Mouse (Mus musculus) cerebellum, adult 2 months (tissue): ENCODE results near the gene Snd1. TPM values are rescaled to one million over a fixed set of nuclear protein-coding genes. Genes with fewer than 3 reads are reported as not detected.

Source experiments
- DNase-seq, 2 experiments: peaks; one replicate each; pipeline ENCODE4 v3.0.0; 2021
- H3K27ac ChIP-seq: fragments of 200-500 bp; 2 replicates; pipeline ENCODE4 v1.5.1; 2012; ENCODE audit warnings: low read length, control low read depth, inconsistent platforms; ENCODE audit not compliant: insufficient read depth
- H3K27me3 ChIP-seq: fragments of 200-500 bp; 2 replicates; pipeline ENCODE4 v1.6.1; 2012; ENCODE audit warnings: inconsistent platforms, mild to moderate bottlenecking, low read length, moderate library complexity; ENCODE audit not compliant: control insufficient read depth, insufficient read depth
- H3K4me1 ChIP-seq: fragments of 200-500 bp; 2 replicates; pipeline ENCODE4 v1.6.1; 2011; ENCODE audit warnings: low read length; ENCODE audit not compliant: control insufficient read depth, insufficient read depth
- H3K4me3 ChIP-seq: fragments of 200-500 bp; replicated peaks from 2 replicates; pipeline ENCODE3; 2011; ENCODE audit warnings: mild to moderate bottlenecking, low read depth, low read length, control low read depth; ENCODE audit not compliant: insufficient read depth
- CTCF ChIP-seq: fragments of 200-500 bp; IDR thresholded peaks from 2 replicates; pipeline ENCODE4 v1.5.1; 2011; ENCODE audit warnings: low read depth, mild to moderate bottlenecking, control low read depth, low read length, moderate library complexity, borderline replicate concordance; ENCODE audit not compliant: insufficient read depth
- POLR2A ChIP-seq: fragments of 200-500 bp; IDR thresholded peaks from 2 replicates; pipeline ENCODE4 v1.6.1; 2011; ENCODE audit warnings: low read length, control low read depth, borderline replicate concordance; ENCODE audit not compliant: insufficient read depth
- WGBS: fragments of 180-500 bp; shearing (Covaris S2); methylation state at CpG from one replicate; pipeline ENCODE4 v1.1.7; 2018; 5-methylcytosine and 5-hydroxymethylcytosine counted together
- polyA plus RNA-seq: library from polyadenylated mRNA; depleted of rRNA; stranded (reverse); fragments of >200 nt; gene quantifications from 2 replicates; pipeline ENCODE4 v1.2.3, GENCODE M21; 2012

Gene Snd1
- polyA plus RNA-seq, 1 experiment = 57.0 TPM

GRCm38 (mm10) chr6:28685745-28686144 is 210.8 kb downstream of the Snd1 start:
- H3K27ac ChIP-seq = no peak overlapping the region
- no peak overlapping the region for H3K4me3 ChIP-seq
- peaks cover 7% of the 10 kb centered on the region; the same call in 1 of the 2 replicates for H3K4me1 ChIP-seq
- no peaks in the 10 kb centered on the region for H3K27me3 ChIP-seq
- no peak for DNase-seq
- 71% methylated on average over 5 of the region's 5 CpGs for WGBS
- TF ChIP-seq CTCF = no peak
- no peak for TF ChIP-seq POLR2A

GRCm38 (mm10) chr6:28687776-28688175 is 212.8 kb downstream of the Snd1 start:
- 66% methylated on average over 5 of the region's 5 CpGs for WGBS
- H3K27me3 ChIP-seq = no peaks in the 10 kb centered on the region
- no peak overlapping the region for H3K27ac ChIP-seq
- no peak for DNase-seq
- H3K4me1 ChIP-seq = peaks cover 5% of the 10 kb centered on the region; the same call in 1 of the 2 replicates
- no peak for TF ChIP-seq CTCF
- TF ChIP-seq POLR2A = no peak
- no peak overlapping the region for H3K4me3 ChIP-seq

- no peaks in the 10 kb centered on the region for H3K4me1 ChIP-seq
- TF ChIP-seq POLR2A (no peak), CTCF (no peak)
- H3K27me3 ChIP-seq = no peaks in the 10 kb centered on the region
- no peak for DNase-seq
- H3K4me3 ChIP-seq = no peak overlapping the region
- H3K27ac ChIP-seq = no peak overlapping the region
Observed at GRCm38 (mm10) chr6:28692659-28693058, 217.7 kb downstream of the Snd1 start.

GRCm38 (mm10) chr6:28697214-28697613 is 222.3 kb downstream of the Snd1 start:
- TF ChIP-seq CTCF (no peak), POLR2A (no peak)
- no peak for DNase-seq
- 87% methylated on average over 3 of the region's 3 CpGs for WGBS
- no peaks in the 10 kb centered on the region for H3K27me3 ChIP-seq
- H3K4me3 ChIP-seq = no peak overlapping the region
- no peaks in the 10 kb centered on the region for H3K4me1 ChIP-seq
- no peak overlapping the region for H3K27ac ChIP-seq

- H3K27me3 ChIP-seq = no peaks in the 10 kb centered on the region
- H3K27ac ChIP-seq = peak overlapping the region; percentile 51; the same call in 1 of the 2 replicates
- H3K4me1 ChIP-seq = peaks cover 22% of the 10 kb centered on the region
- no peak for DNase-seq
- TF ChIP-seq CTCF (no peak), POLR2A (no peak)
- no peak overlapping the region for H3K4me3 ChIP-seq
- WGBS = 59% methylated on average over 6 of the region's 6 CpGs
Observed at GRCm38 (mm10) chr6:28704612-28705011, 229.7 kb downstream of the Snd1 start.

- no peak overlapping the region for H3K4me3 ChIP-seq
- 9% methylated on average over 6 of the region's 6 CpGs for WGBS
- TF ChIP-seq POLR2A (no peak), CTCF (no peak)
- peaks cover 22% of the 10 kb centered on the region for H3K4me1 ChIP-seq
- peak overlapping the region; percentile 81 for H3K27ac ChIP-seq
- peak; percentile 67 to 79 for DNase-seq
- H3K27me3 ChIP-seq = no peaks in the 10 kb centered on the region
Observed at GRCm38 (mm10) chr6:28705384-28706107, 230.6 kb downstream of the Snd1 start.

GRCm38 (mm10) chr6:28706108-28706975 is 231.4 kb downstream of the Snd1 start:
- no peak for DNase-seq
- WGBS = 60% methylated on average over 8 of the region's 8 CpGs
- Histone ChIP-seq H3K27ac (peak overlapping the region; percentile 76; the same call in 1 of the 2 replicates), H3K27me3 (no peaks in the 10 kb centered on the region), H3K4me1 (peaks cover 22% of the 10 kb centered on the region), H3K4me3 (no peak overlapping the region)
- TF ChIP-seq POLR2A (no peak), CTCF (no peak)

GRCm38 (mm10) chr6:28706976-28707592 is 232.1 kb downstream of the Snd1 start:
- Histone ChIP-seq H3K27ac (peak overlapping the region; percentile 24; the same call in 1 of the 2 replicates), H3K4me3 (no peak overlapping the region), H3K4me1 (peaks cover 22% of the 10 kb centered on the region), H3K27me3 (no peaks in the 10 kb centered on the region)
- peak in 1 of 2 experiments; percentile 26 for DNase-seq
- TF ChIP-seq CTCF = no peak
- no peak for TF ChIP-seq POLR2A
- 50% methylated on average over 12 of the region's 12 CpGs for WGBS
